Mouse (Mus musculus) kidney, adult 2 months (tissue): ENCODE data around the gene Exo5. TPM values are rescaled to one million over a fixed set of nuclear protein-coding genes. Genes with fewer than 3 reads are reported as not detected.

ENCODE experiments used
- DNase-seq: peaks from one replicate; pipeline ENCODE4 v3.0.0; 2021
- H3K27ac ChIP-seq: fragments of 200-500 bp; 2 replicates; pipeline ENCODE4 v1.5.1; 2012; ENCODE audit warnings: low read depth, low read length, control low read depth, inconsistent platforms; ENCODE audit not compliant: insufficient read depth
- H3K27me3 ChIP-seq: fragments of 200-500 bp; replicated peaks from 2 replicates; pipeline ENCODE4 v1.6.1; 2012; ENCODE audit warnings: mild to moderate bottlenecking, moderate library complexity, low read length, inconsistent platforms; ENCODE audit not compliant: control insufficient read depth, insufficient read depth
- H3K36me3 ChIP-seq: fragments of 200-500 bp; 2 replicates; pipeline ENCODE4 v1.6.1; 2012; ENCODE audit warnings: mild to moderate bottlenecking, moderate library complexity, low read length, inconsistent platforms; ENCODE audit not compliant: control insufficient read depth, insufficient read depth
- H3K4me1 ChIP-seq: fragments of 200-500 bp; 2 replicates; pipeline ENCODE4 v1.6.1; 2011; ENCODE audit warnings: low read length; ENCODE audit not compliant: control insufficient read depth, insufficient read depth
- H3K4me3 ChIP-seq: fragments of 200-500 bp; 2 replicates; pipeline ENCODE4 v1.5.1; 2011; ENCODE audit warnings: mild to moderate bottlenecking, low read depth, low read length, control low read depth; ENCODE audit not compliant: insufficient read depth
- CTCF ChIP-seq: fragments of 200-500 bp; conservative IDR thresholded peaks from 2 replicates; pipeline ENCODE4 v1.5.1; 2011; ENCODE audit warnings: low read depth, mild to moderate bottlenecking, control low read depth, low read length, moderate library complexity, mixed read lengths; ENCODE audit not compliant: insufficient read depth, insufficient read length
- POLR2A ChIP-seq: fragments of 200-500 bp; IDR thresholded peaks from one replicate; pipeline ENCODE4 v1.6.1; 2011; ENCODE audit warnings: low read depth, low read length, control low read depth
- WGBS: fragments of 180-500 bp; shearing (Covaris S2); methylation state at CpG from one replicate; pipeline ENCODE4 v1.1.7; 2018; 5-methylcytosine and 5-hydroxymethylcytosine counted together
- polyA plus RNA-seq: library from polyadenylated mRNA; depleted of rRNA; stranded (reverse); fragments of >200 nt; gene quantifications from 2 replicates; pipeline ENCODE4 v1.2.3, GENCODE M21; 2012

Gene Exo5
- polyA plus RNA-seq, 1 experiment = 4.1 TPM

- Histone ChIP-seq H3K27me3 (no peaks in the 10 kb centered on the region), H3K4me1 (peaks cover 5% of the 10 kb centered on the region; the same call in 1 of the 2 replicates), H3K36me3 (no peaks in the 10 kb centered on the region; the same call in 1 of the 2 replicates), H3K4me3 (peak overlapping the region; percentile 81), H3K27ac (peak overlapping the region; percentile 46)
- DNase-seq = peak; percentile 80
- TF ChIP-seq POLR2A (no peak), CTCF (peak; percentile 35)
- WGBS = 9% methylated on average over 3 of the region's 3 CpGs
Measured at GRCm38 (mm10) chr4:120925386-120925785, 569 bp upstream of the Exo5 start.

- Histone ChIP-seq H3K27me3 (no peaks in the 10 kb centered on the region), H3K27ac (no peak overlapping the region), H3K36me3 (no peaks in the 10 kb centered on the region; the same call in 1 of the 2 replicates), H3K4me1 (peaks cover 5% of the 10 kb centered on the region; the same call in 1 of the 2 replicates), H3K4me3 (no peak overlapping the region)
- DNase-seq = no peak
- TF ChIP-seq CTCF (no peak), POLR2A (no peak)
- WGBS = 87% methylated on average over 8 of the region's 8 CpGs
Measured at GRCm38 (mm10) chr4:120921461-120921860, 3.4 kb downstream of the Exo5 start.

GRCm38 (mm10) chr4:120914501-120914900 is 10.3 kb downstream of the Exo5 start:
- H3K4me3 ChIP-seq = no peak overlapping the region
- no peak overlapping the region for H3K27ac ChIP-seq
- H3K36me3 ChIP-seq = no peaks in the 10 kb centered on the region
- no peak for TF ChIP-seq POLR2A
- H3K27me3 ChIP-seq = no peaks in the 10 kb centered on the region
- peaks cover 3% of the 10 kb centered on the region; the same call in 1 of the 2 replicates for H3K4me1 ChIP-seq
- DNase-seq = no peak
- 73% methylated on average over 4 of the region's 4 CpGs for WGBS

- 64% methylated on average over 1 of the region's 1 CpGs for WGBS
- H3K27me3 ChIP-seq = no peaks in the 10 kb centered on the region
- DNase-seq = no peak
- H3K4me1 ChIP-seq = peaks cover 3% of the 10 kb centered on the region; the same call in 1 of the 2 replicates
- TF ChIP-seq POLR2A (no peak), CTCF (no peak)
- H3K4me3 ChIP-seq = no peak overlapping the region
- H3K27ac ChIP-seq = no peak overlapping the region
- no peaks in the 10 kb centered on the region for H3K36me3 ChIP-seq
Measured at GRCm38 (mm10) chr4:120913861-120914260, 11.0 kb downstream of the Exo5 start.

- WGBS = 61% methylated on average over 8 of the region's 8 CpGs
- TF ChIP-seq POLR2A (no peak), CTCF (no peak)
Measured at GRCm38 (mm10) chr4:120913443-120913842, 11.4 kb downstream of the Exo5 start.

GRCm38 (mm10) chr4:120912866-120913265 is 12.0 kb downstream of the Exo5 start:
- DNase-seq = peak; percentile 78
- Histone ChIP-seq H3K27ac (no peak overlapping the region), H3K36me3 (no peaks in the 10 kb centered on the region), H3K4me3 (no peak overlapping the region), H3K4me1 (peaks cover 3% of the 10 kb centered on the region; the same call in 1 of the 2 replicates), H3K27me3 (no peaks in the 10 kb centered on the region)
- 25% methylated on average over 4 of the region's 4 CpGs for WGBS
- no peak for TF ChIP-seq POLR2A
- no peak for TF ChIP-seq CTCF

More at GRCm38 (mm10) chr4:120913443-120913842, 11.4 kb downstream of the Exo5 start:
- H3K27ac ChIP-seq = no peak overlapping the region
- peaks cover 3% of the 10 kb centered on the region; the same call in 1 of the 2 replicates for H3K4me1 ChIP-seq
- H3K36me3 ChIP-seq = no peaks in the 10 kb centered on the region
- no peaks in the 10 kb centered on the region for H3K27me3 ChIP-seq
- no peak overlapping the region for H3K4me3 ChIP-seq
- DNase-seq = no peak

- DNase-seq = peak; percentile 7
- H3K27me3 ChIP-seq = no peaks in the 10 kb centered on the region
Measured at GRCm38 (mm10) chr4:120911086-120911485, 13.7 kb downstream of the Exo5 start.

More at GRCm38 (mm10) chr4:120911086-120911485, 13.7 kb downstream of the Exo5 start:
- Histone ChIP-seq H3K4me1 (peaks cover 3% of the 10 kb centered on the region; the same call in 1 of the 2 replicates), H3K27ac (no peak overlapping the region), H3K4me3 (no peak overlapping the region), H3K36me3 (no peaks in the 10 kb centered on the region)
- 88% methylated on average over 6 of the region's 6 CpGs for WGBS
- TF ChIP-seq CTCF (no peak), POLR2A (no peak)
